Mouse (Mus musculus): ENCODE measurements around the gene Coro1c. TPM values are rescaled to one million over a fixed set of nuclear protein-coding genes. Genes with fewer than 3 reads are reported as not detected.
A peak's percentile ranks its signal among the peaks of the same experiment; 100 is the strongest.

Coro1c gene
- polyA plus RNA-seq, 1 experiment from 2014 or later, result 145 TPM

DNA sequence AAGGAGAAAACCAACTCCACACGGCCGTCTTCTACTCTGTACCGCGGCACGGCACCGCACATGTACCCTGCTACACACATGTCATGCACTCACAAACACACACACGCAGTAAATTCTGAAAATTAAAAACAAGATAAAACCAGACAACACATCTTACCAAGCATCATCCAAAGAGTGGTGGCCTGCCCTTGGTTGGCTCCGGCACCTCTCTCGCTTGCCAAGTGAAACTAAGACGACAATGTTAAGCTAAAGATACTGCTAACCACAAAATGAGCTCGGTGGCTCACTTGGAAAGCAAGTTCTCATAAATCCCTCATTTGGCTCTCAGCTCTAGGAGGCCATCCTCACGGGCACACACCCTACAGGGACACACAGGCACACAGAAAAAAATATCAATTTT is 9.0 kb downstream of the Coro1c start:
- H3K36me3 ChIP-seq (ENCODE audit: control insufficient read depth, insufficient read depth, low read length), result no peaks in the 10 kb centered on the region
- ATAC-seq (ENCODE audit: insufficient read depth, low FRiP score), result no peak
- 87% methylated on average over 12 of the region's 12 CpGs for WGBS
- no peak overlapping the region for H3K27ac ChIP-seq (ENCODE audit: low read length)
- H3K4me2 ChIP-seq (ENCODE audit: low read depth, low read length), result no peak overlapping the region
- H3K4me1 ChIP-seq (ENCODE audit: control insufficient read depth, insufficient read depth, low read length), result peaks cover 42% of the 10 kb centered on the region
- H3K27me3 ChIP-seq (ENCODE audit: control insufficient read depth, insufficient read depth, low read length), result no peaks in the 10 kb centered on the region
- H3K4me3 ChIP-seq (replicated peaks; ENCODE audit: low read length), result no peak overlapping the region
- H3K9ac ChIP-seq (ENCODE audit: low read length), result no peak overlapping the region
- no peaks in the 10 kb centered on the region for H3K9me3 ChIP-seq (replicated peaks; ENCODE audit: control insufficient read depth, low read length)

DNA sequence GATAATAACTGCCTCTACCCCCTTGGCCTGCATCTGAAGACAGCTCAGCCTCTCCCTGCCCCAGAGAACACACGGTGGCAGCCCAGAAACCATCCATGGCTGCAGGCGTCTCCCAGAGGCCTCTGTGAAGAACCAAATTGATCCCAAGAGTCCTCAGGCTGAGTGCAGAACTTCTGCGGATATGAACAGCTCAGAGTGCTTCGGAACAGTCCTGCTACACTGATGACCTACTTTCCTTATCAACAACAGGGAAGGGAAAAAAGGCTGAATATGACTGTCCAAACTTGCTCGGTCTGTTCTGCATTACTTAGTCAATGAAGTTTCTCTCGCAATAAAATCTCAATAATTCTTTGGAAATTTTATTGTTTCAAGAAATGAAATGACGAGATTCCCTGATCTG is 16.6 kb downstream of the Coro1c start:
- Histone ChIP-seq H3K9ac (ENCODE audit: low read length) (no peak overlapping the region), H3K4me3 (replicated peaks; ENCODE audit: low read length) (no peak overlapping the region), H3K4me1 (ENCODE audit: control insufficient read depth, insufficient read depth, low read length) (peaks cover 23% of the 10 kb centered on the region), H3K4me2 (ENCODE audit: low read depth, low read length) (no peak overlapping the region), H3K27me3 (ENCODE audit: control insufficient read depth, insufficient read depth, low read length) (no peaks in the 10 kb centered on the region), H3K36me3 (ENCODE audit: control insufficient read depth, insufficient read depth, low read length) (no peaks in the 10 kb centered on the region), H3K27ac (ENCODE audit: low read length) (no peak overlapping the region), H3K9me3 (replicated peaks; ENCODE audit: control insufficient read depth, low read length) (no peaks in the 10 kb centered on the region)
- ATAC-seq (ENCODE audit: insufficient read depth, low FRiP score), result no peak
- 77% methylated on average over 7 of the region's 7 CpGs for whole genome bisulfite sequencing

DNA sequence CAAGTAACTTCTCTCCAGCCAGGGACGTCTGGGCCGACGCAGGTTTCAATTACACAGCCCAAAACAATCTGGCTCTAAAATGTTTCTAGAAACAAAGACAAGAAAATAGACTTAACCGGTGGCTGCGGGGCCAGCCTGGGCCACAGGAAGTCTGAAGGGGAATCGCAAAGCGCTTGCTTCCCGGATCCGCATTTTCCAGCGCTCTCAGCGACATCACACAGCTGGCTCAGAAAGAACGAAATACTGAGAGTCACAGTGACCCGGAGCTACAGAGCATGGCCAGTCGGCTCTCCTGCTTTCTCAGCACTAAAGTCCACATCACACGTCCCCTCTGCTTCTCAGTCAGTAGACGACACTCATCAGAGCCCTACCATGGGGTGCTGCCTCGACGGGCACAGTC is 17.7 kb downstream of the Coro1c start:
- Histone ChIP-seq H3K4me1 (ENCODE audit: control insufficient read depth, insufficient read depth, low read length) (peaks cover 23% of the 10 kb centered on the region), H3K4me3 (replicated peaks; ENCODE audit: low read length) (no peak overlapping the region), H3K36me3 (ENCODE audit: control insufficient read depth, insufficient read depth, low read length) (no peaks in the 10 kb centered on the region), H3K9ac (ENCODE audit: low read length) (no peak overlapping the region), H3K27me3 (ENCODE audit: control insufficient read depth, insufficient read depth, low read length) (no peaks in the 10 kb centered on the region), H3K9me3 (replicated peaks; ENCODE audit: control insufficient read depth, low read length) (no peaks in the 10 kb centered on the region), H3K4me2 (ENCODE audit: low read depth, low read length) (no peak overlapping the region), H3K27ac (ENCODE audit: low read length) (peak overlapping the region; percentile 67)
- 71% methylated on average over 18 of the region's 18 CpGs for WGBS
- ATAC-seq (ENCODE audit: insufficient read depth, low FRiP score), result no peak

DNA sequence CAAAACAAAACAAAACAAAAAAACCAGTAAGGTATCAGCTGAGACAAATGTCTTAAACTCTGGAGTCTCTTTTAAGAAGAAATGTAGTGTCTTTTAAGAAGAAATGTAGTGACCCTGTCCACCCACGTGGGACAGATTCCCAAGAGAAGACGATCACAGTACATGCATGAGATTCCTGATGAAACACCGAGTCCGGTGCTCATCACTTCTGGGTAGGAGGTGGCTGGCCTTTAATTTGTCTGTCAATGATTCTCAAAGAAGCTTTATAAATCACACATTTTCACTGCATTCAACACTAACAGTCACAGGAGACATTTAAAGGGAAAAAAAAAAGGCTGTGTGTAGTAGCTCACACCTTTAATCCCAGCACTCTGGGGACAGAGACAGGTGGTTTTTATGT is 18.6 kb downstream of the Coro1c start:
- Histone ChIP-seq H3K4me2 (ENCODE audit: low read depth, low read length) (0 out of 2 replicates have a peak overlapping the region, but pooled peaks have one; percentile 14), H3K36me3 (ENCODE audit: control insufficient read depth, insufficient read depth, low read length) (no peaks in the 10 kb centered on the region), H3K27me3 (ENCODE audit: control insufficient read depth, insufficient read depth, low read length) (no peaks in the 10 kb centered on the region), H3K9me3 (replicated peaks; ENCODE audit: control insufficient read depth, low read length) (no peaks in the 10 kb centered on the region), H3K4me1 (ENCODE audit: control insufficient read depth, insufficient read depth, low read length) (peaks cover 23% of the 10 kb centered on the region), H3K4me3 (replicated peaks; ENCODE audit: low read length) (no peak overlapping the region), H3K27ac (ENCODE audit: low read length) (no peak overlapping the region; the same call in 1 of the 2 replicates), H3K9ac (ENCODE audit: low read length) (no peak overlapping the region)
- no peak for ATAC-seq (ENCODE audit: insufficient read depth, low FRiP score)
- 51% methylated on average over 4 of the region's 4 CpGs for WGBS

DNA sequence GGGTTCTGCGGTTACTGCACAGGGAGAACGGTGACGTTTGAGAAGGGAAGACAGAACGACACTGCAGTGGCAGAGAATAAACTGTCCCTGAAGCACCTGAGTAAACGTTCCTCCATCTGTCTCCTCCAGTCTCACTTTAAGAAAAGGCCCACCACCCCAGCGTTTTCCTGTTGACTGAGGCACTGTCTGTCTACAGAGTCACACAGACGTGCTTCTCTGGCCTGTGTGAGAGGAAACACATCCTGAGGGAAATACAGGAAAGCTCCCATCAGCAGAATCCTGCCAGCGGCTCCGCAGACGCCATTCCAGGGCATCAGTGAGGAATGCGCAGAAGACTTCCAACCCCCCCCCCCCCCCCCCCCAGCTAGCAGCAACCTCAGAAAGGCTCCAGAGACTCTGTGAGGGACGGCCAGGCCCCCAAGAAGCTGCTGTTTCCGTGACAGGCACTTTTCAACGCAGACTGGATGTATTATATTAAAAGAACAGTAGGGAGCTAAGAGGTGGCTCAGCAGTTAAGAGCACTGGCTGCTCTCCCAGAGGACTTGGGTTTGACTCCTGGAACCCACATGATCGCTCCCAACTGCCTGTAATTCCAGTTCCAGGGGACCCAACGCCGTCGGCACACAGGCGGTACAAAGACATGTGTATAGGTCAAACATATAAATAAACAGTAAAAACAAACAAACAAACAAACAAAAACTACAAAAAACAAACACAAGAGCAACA is 19.2 kb downstream of the Coro1c start:
- Histone ChIP-seq H3K9me3 (replicated peaks; ENCODE audit: control insufficient read depth, low read length) (no peaks in the 10 kb centered on the region), H3K4me2 (ENCODE audit: low read depth, low read length) (0 out of 2 replicates have a peak overlapping the region, but pooled peaks have one; percentile 14), H3K9ac (ENCODE audit: low read length) (0 out of 2 replicates have a peak overlapping the region, but pooled peaks have one; percentile 4), H3K4me3 (replicated peaks; ENCODE audit: low read length) (no peak overlapping the region), H3K27me3 (ENCODE audit: control insufficient read depth, insufficient read depth, low read length) (no peaks in the 10 kb centered on the region), H3K36me3 (ENCODE audit: control insufficient read depth, insufficient read depth, low read length) (no peaks in the 10 kb centered on the region), H3K4me1 (ENCODE audit: control insufficient read depth, insufficient read depth, low read length) (peaks cover 23% of the 10 kb centered on the region), H3K27ac (ENCODE audit: low read length) (peak overlapping the region; percentile 14)
- ATAC-seq (ENCODE audit: insufficient read depth, low FRiP score), result peak; percentile 48; the same call in 1 of the 2 replicates
- WGBS, result 23% methylated on average over 19 of the region's 19 CpGs

DNA sequence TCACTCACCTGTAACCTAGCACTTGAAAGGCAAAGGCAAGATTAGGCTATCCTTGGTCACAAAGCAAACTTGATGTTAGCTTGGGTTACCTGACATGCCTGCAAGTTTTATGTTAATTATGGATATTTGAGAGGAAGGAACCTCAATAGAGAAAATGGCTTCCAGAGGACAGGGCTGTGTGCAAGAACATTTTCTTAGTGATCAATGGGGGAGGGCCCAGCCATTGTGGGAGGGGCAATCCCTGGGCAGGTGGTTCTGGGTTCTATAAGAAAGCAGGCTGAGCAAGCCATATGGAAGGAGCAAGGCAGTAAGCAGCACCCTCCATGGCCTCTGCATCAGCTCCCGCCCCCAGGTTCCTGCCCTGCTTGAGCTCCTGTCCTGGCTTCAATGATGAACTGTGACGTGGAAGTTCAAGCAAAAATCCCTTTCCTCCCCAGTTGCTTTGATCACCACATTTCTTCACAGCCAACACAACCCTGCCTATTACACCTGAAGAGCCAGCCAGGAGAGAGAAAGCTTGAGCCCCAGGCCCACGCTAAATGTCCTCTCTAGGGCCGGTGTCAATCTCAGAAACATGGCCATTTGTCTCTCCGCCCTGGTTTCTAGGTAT is 20.3 kb downstream of the Coro1c start:
- H3K4me1 ChIP-seq (ENCODE audit: control insufficient read depth, insufficient read depth, low read length), result peaks cover 32% of the 10 kb centered on the region
- no peaks in the 10 kb centered on the region for H3K27me3 ChIP-seq (ENCODE audit: control insufficient read depth, insufficient read depth, low read length)
- H3K36me3 ChIP-seq (ENCODE audit: control insufficient read depth, insufficient read depth, low read length), result no peaks in the 10 kb centered on the region
- H3K4me3 ChIP-seq (replicated peaks; ENCODE audit: low read length), result no peak overlapping the region
- ATAC-seq (ENCODE audit: insufficient read depth, low FRiP score), result no peak
- no peak overlapping the region for H3K4me2 ChIP-seq (ENCODE audit: low read depth, low read length)
- H3K9ac ChIP-seq (ENCODE audit: low read length), result no peak overlapping the region
- WGBS, result 81% methylated on average over 5 of the region's 5 CpGs
- 0 out of 2 replicates have a peak overlapping the region, but pooled peaks have one; percentile 14 for H3K27ac ChIP-seq (ENCODE audit: low read length)
- no peaks in the 10 kb centered on the region for H3K9me3 ChIP-seq (replicated peaks; ENCODE audit: control insufficient read depth, low read length)

DNA sequence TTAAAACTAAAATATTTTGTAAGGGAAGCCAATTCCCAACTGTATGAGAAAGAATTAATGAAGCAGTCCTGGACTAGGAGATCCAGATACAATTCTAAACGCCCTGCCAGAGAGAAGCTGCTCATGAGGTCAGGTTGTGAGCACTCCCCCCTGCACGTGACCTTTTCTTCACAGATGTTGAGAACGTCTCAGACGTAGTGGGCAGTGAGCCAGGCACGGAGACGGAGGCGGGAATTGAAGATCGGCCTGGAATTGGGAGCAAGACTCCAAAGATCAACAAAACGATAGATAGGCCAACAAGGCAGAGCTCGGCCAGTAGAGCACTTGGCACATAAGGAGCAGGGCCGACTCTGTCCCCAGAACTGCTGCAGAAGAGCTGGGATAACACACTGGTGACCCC is 21.4 kb downstream of the Coro1c start:
- no peaks in the 10 kb centered on the region for H3K36me3 ChIP-seq (ENCODE audit: control insufficient read depth, insufficient read depth, low read length)
- no peaks in the 10 kb centered on the region for H3K9me3 ChIP-seq (replicated peaks; ENCODE audit: control insufficient read depth, low read length)
- no peak overlapping the region for H3K4me2 ChIP-seq (ENCODE audit: low read depth, low read length)
- 22% methylated on average over 11 of the region's 11 CpGs for WGBS
- H3K4me1 ChIP-seq (ENCODE audit: control insufficient read depth, insufficient read depth, low read length), result peaks cover 42% of the 10 kb centered on the region
- no peak overlapping the region for H3K9ac ChIP-seq (ENCODE audit: low read length)
- no peaks in the 10 kb centered on the region for H3K27me3 ChIP-seq (ENCODE audit: control insufficient read depth, insufficient read depth, low read length)
- no peak; the same call in 1 of the 2 replicates for ATAC-seq (ENCODE audit: insufficient read depth, low FRiP score)
- no peak overlapping the region for H3K27ac ChIP-seq (ENCODE audit: low read length)
- no peak overlapping the region for H3K4me3 ChIP-seq (replicated peaks; ENCODE audit: low read length)

DNA sequence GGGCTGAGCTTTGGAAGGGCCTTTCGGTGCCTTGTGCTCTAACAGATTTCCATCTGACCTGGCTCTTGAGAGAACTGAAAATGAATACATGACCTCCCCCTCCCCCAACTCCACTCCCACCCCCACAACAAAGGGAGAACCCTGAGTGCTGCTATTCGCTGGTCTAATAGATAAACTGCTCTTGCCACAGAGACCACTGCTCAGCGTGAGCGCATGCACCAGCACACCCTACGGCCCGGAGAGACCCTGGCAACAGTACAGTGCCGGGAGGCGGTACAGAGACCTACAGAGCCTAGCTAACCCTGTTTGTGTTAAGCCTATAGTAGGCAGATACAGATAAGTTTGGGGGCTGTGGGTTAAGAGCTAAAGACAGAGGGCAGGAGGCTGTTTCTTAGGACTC is 22.9 kb downstream of the Coro1c start:
- no peak overlapping the region for H3K9ac ChIP-seq (ENCODE audit: low read length)
- H3K4me1 ChIP-seq (ENCODE audit: control insufficient read depth, insufficient read depth, low read length), result peaks cover 37% of the 10 kb centered on the region
- H3K36me3 ChIP-seq (ENCODE audit: control insufficient read depth, insufficient read depth, low read length), result 0 out of 2 replicates have a peak, but pooled peaks cover 6% of the 10 kb centered on the region
- H3K27ac ChIP-seq (ENCODE audit: low read length), result no peak overlapping the region
- no peak for ATAC-seq (ENCODE audit: insufficient read depth, low FRiP score)
- H3K27me3 ChIP-seq (ENCODE audit: control insufficient read depth, insufficient read depth, low read length), result no peaks in the 10 kb centered on the region
- no peak overlapping the region for H3K4me3 ChIP-seq (replicated peaks; ENCODE audit: low read length)
- no peaks in the 10 kb centered on the region for H3K9me3 ChIP-seq (replicated peaks; ENCODE audit: control insufficient read depth, low read length)
- 70% methylated on average over 8 of the region's 8 CpGs for WGBS
- H3K4me2 ChIP-seq (ENCODE audit: low read depth, low read length), result no peak overlapping the region

DNA sequence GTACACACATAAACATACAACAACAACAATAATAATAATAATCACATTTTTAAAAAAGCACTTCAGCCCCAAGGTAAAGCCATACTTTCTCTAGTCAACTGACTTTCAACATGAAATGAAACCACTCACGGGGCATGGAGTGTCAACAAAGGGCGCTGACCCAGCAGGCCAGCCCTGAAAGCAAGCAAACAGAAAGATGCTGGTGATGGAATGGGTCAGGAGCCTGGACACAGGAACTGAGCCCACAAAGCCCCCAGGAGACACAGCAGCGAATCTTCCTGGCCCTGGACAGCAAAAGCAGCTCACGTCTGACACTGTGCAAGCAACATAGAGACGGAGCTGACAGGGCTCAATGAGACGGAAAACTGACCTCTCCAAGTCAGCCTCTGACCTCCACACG is 23.8 kb downstream of the Coro1c start:
- ATAC-seq (ENCODE audit: insufficient read depth, low FRiP score), result no peak
- no peaks in the 10 kb centered on the region for H3K27me3 ChIP-seq (ENCODE audit: control insufficient read depth, insufficient read depth, low read length)
- H3K4me2 ChIP-seq (ENCODE audit: low read depth, low read length), result no peak overlapping the region
- H3K9ac ChIP-seq (ENCODE audit: low read length), result no peak overlapping the region
- H3K4me1 ChIP-seq (ENCODE audit: control insufficient read depth, insufficient read depth, low read length), result peaks cover 36% of the 10 kb centered on the region
- H3K36me3 ChIP-seq (ENCODE audit: control insufficient read depth, insufficient read depth, low read length), result 0 out of 2 replicates have a peak, but pooled peaks cover 6% of the 10 kb centered on the region
- no peak overlapping the region for H3K27ac ChIP-seq (ENCODE audit: low read length)
- no peaks in the 10 kb centered on the region for H3K9me3 ChIP-seq (replicated peaks; ENCODE audit: control insufficient read depth, low read length)
- 75% methylated on average over 7 of the region's 7 CpGs for WGBS
- no peak overlapping the region for H3K4me3 ChIP-seq (replicated peaks; ENCODE audit: low read length)
